Mouse (Mus musculus) MEL (cell line): ENCODE measurements around the gene Upb1.

ENCODE experiments used
- CTCF ChIP-seq, 3 experiments: IDR thresholded peaks in 2 of 3; conservative IDR thresholded peaks in 1 of 3; 2 replicates each; pipeline ENCODE4 v1.5.1; 2011 to 2012; ENCODE audit warnings: low read length in 3 of 3, low read depth in 2 of 3, mild to moderate bottlenecking in 2 of 3, improper control_type of control experiment in 1 of 3, inconsistent platforms in 1 of 3, mixed read lengths in 1 of 3, moderate library complexity in 1 of 3; ENCODE audit not compliant: control insufficient read depth in 1 of 3, insufficient read depth in 1 of 3, poor library complexity in 1 of 3, severe bottlenecking in 1 of 3
- E2F4 ChIP-seq: IDR thresholded peaks from 2 replicates; pipeline ENCODE4 v1.6.1; 2011; ENCODE audit warnings: low read depth, low read length, improper control_type of control experiment, borderline replicate concordance
- EP300 ChIP-seq, 2 experiments: IDR thresholded peaks; 2 replicates each; pipeline ENCODE4 v1.6.1; 2011; ENCODE audit warnings: improper control_type of control experiment in 2 of 2, low read length in 2 of 2, low read depth in 1 of 2, mild to moderate bottlenecking in 1 of 2
- ETS1 ChIP-seq: IDR thresholded peaks from 2 replicates; pipeline ENCODE4 v1.6.1; 2012; ENCODE audit warnings: low read depth, mild to moderate bottlenecking, inconsistent platforms, low read length, improper control_type of control experiment, moderate library complexity
- KAT2A ChIP-seq: conservative IDR thresholded peaks from 2 replicates; pipeline ENCODE4 v1.6.1; 2012; ENCODE audit warnings: low read depth, low read length, improper control_type of control experiment, inconsistent platforms
- TCF12 ChIP-seq: IDR thresholded peaks from 2 replicates; pipeline ENCODE4 v1.6.1; 2014; ENCODE audit warnings: low read depth, mild to moderate bottlenecking, inconsistent platforms, low read length, improper control_type of control experiment, moderate library complexity
- ZC3H11A ChIP-seq: IDR thresholded peaks from 2 replicates; pipeline ENCODE4 v1.6.1; 2012; ENCODE audit warnings: low read depth, mild to moderate bottlenecking, inconsistent platforms, low read length, improper control_type of control experiment

DNA sequence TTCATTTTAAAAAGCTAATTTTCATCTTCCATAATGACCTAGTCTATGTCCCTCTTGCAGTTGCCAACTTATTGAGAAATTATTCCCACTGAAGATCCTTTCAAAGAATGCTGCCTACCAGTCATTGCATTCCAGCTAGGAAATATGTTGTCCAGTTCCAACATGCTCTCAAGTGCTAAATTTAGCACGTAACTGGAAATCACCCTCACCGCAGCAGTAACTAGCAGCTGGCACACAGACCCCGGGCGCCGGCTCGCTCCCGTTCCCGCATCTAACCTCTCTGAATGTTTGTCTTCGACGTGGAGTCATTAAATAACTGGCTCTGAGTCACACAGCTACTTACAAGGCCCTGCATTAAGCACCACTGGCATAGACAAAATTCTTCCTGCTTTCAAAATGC, 22.2 kb upstream of the Upb1 start:
- TF ChIP-seq EP300 (IDR thresholded peaks at IDR 0.05; ENCODE audit: low read depth in 1 of 2, low read length in 2 of 2) (no peak), CTCF (IDR thresholded peaks at IDR 0.05 in 2 of 3, conservative IDR thresholded peaks at IDR 0.05 in 1 of 3; ENCODE audit: control insufficient read depth in 1 of 3, insufficient read depth in 1 of 3, low read depth in 2 of 3, low read length in 3 of 3, poor library complexity in 1 of 3, severe bottlenecking in 1 of 3) (no peak), ETS1 (no peak), KAT2A (no peak), E2F4 (no peak), ZC3H11A (no peak), TCF12 (no peak)
